Mouse (Mus musculus): ENCODE results near the gene Ybx1. TPM values are rescaled to one million over a fixed set of nuclear protein-coding genes. Genes with fewer than 3 reads are reported as not detected.

Ybx1 gene
- polyA plus RNA-seq, 1 experiment = 821 TPM

DNA sequence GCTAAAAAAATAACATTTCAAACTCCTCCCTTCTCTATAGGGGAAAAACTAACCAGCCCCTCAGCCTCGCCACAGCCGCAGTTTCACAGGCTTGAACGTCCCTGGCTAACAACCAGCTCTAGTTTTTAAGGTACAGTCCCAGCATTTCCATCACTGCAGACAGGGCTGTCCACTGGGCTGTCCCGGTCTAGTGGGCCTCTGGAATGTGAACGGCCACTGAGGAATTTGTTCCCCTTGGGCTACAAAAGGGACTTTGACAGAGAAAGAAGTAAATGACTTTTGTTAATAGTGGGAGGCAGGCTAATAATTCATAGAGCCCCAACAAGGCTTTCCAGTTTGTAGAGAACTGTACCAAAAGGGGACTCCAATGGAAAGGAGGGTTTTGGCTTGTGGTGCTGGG, 11.0 kb upstream of the Ybx1 start:
- Histone ChIP-seq H3K27me3 (ENCODE audit: control insufficient read depth, insufficient read depth, low read length) (no peaks in the 10 kb centered on the region), H3K27ac (ENCODE audit: control insufficient read depth, insufficient read depth, low read depth, low read length) (no peak overlapping the region), H3K4me1 (ENCODE audit: control insufficient read depth, insufficient read depth, low read length) (no peaks in the 10 kb centered on the region), H3K4me3 (ENCODE audit: control insufficient read depth, low read depth, low read length) (no peak overlapping the region), H3K36me3 (ENCODE audit: control insufficient read depth, insufficient read depth, low read length) (no peaks in the 10 kb centered on the region)
- TF ChIP-seq POLR2A (IDR thresholded peaks at IDR 0.05; ENCODE audit: control insufficient read depth, low read depth, low read length) (no peak), CTCF (IDR thresholded peaks at IDR 0.05; ENCODE audit: control insufficient read depth, insufficient read depth, insufficient replicate concordance, low read depth, low read length) (no peak)

DNA sequence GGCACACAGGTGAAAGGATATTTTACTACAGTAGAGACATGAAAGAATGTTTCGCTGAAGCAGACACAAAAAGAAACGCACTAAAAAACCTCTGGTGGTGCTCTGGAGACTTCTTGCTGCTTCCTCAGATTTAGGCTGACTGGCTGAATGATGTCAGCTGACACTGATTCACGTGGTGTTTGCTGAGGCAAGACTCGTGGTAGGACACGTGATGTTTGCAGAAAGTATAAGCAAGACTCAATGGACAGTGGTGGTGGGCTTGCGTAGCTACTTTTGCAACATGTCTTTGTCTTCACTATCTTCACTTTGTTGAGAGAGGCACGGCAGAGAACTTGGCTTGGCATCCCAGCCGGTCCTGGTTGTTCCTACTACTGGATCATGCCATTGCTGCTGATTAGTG, 8.9 kb upstream of the Ybx1 start:
- no peak overlapping the region for H3K27ac ChIP-seq (ENCODE audit: control insufficient read depth, insufficient read depth, low read depth, low read length)
- no peak overlapping the region for H3K4me3 ChIP-seq (ENCODE audit: control insufficient read depth, low read depth, low read length)
- no peaks in the 10 kb centered on the region for H3K27me3 ChIP-seq (ENCODE audit: control insufficient read depth, insufficient read depth, low read length)
- H3K4me1 ChIP-seq (ENCODE audit: control insufficient read depth, insufficient read depth, low read length) = no peaks in the 10 kb centered on the region
- TF ChIP-seq POLR2A (IDR thresholded peaks at IDR 0.05; ENCODE audit: control insufficient read depth, low read depth, low read length) = no peak
- TF ChIP-seq CTCF (IDR thresholded peaks at IDR 0.05; ENCODE audit: control insufficient read depth, insufficient read depth, insufficient replicate concordance, low read depth, low read length) = no peak
- H3K36me3 ChIP-seq (ENCODE audit: control insufficient read depth, insufficient read depth, low read length) = no peaks in the 10 kb centered on the region

DNA sequence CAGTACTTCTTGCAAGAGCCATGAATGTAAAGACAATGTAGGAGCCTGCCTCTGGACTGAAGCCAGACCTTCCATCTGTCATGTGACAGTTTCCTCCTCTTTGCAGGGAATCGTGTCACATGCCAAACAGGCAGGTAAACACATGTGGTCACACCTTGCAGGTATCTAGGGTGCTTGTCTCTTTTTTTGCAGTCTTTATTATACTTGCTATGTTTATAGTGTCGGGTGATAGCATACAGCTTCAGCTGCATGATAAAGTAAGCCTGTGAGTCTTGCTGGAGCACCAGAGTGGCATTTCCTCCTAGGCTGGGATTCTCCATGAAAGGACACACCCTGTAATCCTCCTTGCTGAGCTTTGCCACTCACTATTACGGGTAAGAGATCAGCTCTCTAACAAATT, 7.4 kb upstream of the Ybx1 start:
- H3K36me3 ChIP-seq (ENCODE audit: control insufficient read depth, insufficient read depth, low read length) = no peaks in the 10 kb centered on the region
- no peak overlapping the region for H3K27ac ChIP-seq (ENCODE audit: control insufficient read depth, insufficient read depth, low read depth, low read length)
- H3K4me3 ChIP-seq (ENCODE audit: control insufficient read depth, low read depth, low read length) = no peak overlapping the region
- TF ChIP-seq CTCF (IDR thresholded peaks at IDR 0.05; ENCODE audit: control insufficient read depth, insufficient read depth, insufficient replicate concordance, low read depth, low read length) = no peak
- TF ChIP-seq POLR2A (IDR thresholded peaks at IDR 0.05; ENCODE audit: control insufficient read depth, low read depth, low read length) = no peak
- no peaks in the 10 kb centered on the region for H3K4me1 ChIP-seq (ENCODE audit: control insufficient read depth, insufficient read depth, low read length)
- no peaks in the 10 kb centered on the region for H3K27me3 ChIP-seq (ENCODE audit: control insufficient read depth, insufficient read depth, low read length)

DNA sequence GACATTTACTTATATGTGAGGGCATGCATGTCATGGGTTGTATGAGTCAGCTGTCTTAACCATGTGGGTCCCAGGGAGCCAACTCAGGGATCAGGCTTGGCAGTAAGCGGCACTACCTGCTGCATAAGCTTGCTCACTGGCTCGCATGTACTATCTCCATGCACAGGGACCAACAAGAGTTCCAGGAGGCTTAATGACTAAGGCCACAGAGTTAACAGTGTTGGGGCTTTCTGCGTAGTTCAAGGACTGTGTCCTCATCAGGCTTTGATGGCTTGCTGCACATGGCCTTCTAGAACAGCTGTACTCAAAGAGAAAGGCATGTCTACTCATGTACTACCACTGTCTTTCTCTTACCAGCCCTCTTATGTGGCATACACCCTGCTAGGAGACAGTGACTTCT, 6.4 kb upstream of the Ybx1 start:
- Histone ChIP-seq H3K36me3 (ENCODE audit: control insufficient read depth, insufficient read depth, low read length) (no peaks in the 10 kb centered on the region), H3K27me3 (ENCODE audit: control insufficient read depth, insufficient read depth, low read length) (no peaks in the 10 kb centered on the region), H3K4me1 (ENCODE audit: control insufficient read depth, insufficient read depth, low read length) (peaks cover 3% of the 10 kb centered on the region), H3K27ac (ENCODE audit: control insufficient read depth, insufficient read depth, low read depth, low read length) (no peak overlapping the region), H3K4me3 (ENCODE audit: control insufficient read depth, low read depth, low read length) (no peak overlapping the region)
- no peak for TF ChIP-seq POLR2A (IDR thresholded peaks at IDR 0.05; ENCODE audit: control insufficient read depth, low read depth, low read length)
- no peak for TF ChIP-seq CTCF (IDR thresholded peaks at IDR 0.05; ENCODE audit: control insufficient read depth, insufficient read depth, insufficient replicate concordance, low read depth, low read length)

DNA sequence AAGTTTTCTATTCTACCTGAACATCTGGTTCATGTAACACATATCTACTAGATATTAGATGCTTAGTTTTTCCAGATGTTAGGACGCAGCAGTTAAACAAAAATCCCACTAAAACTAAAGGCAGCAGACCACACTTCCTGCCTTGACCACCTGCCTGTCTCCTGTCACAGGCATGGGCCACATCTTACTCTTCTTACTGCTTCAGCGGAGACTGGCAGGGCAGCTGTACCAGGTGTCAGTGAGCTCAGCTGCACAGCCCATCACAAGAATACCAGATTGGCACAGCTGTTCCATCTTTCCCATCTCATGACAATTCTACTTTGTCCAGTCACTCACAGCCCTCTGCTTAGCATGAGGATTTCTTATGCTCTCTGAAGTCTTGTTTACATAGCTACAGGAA, 3.0 kb upstream of the Ybx1 start:
- Histone ChIP-seq H3K27ac (ENCODE audit: control insufficient read depth, insufficient read depth, low read depth, low read length) (no peak overlapping the region), H3K36me3 (ENCODE audit: control insufficient read depth, insufficient read depth, low read length) (no peaks in the 10 kb centered on the region), H3K27me3 (ENCODE audit: control insufficient read depth, insufficient read depth, low read length) (no peaks in the 10 kb centered on the region), H3K4me3 (ENCODE audit: control insufficient read depth, low read depth, low read length) (no peak overlapping the region), H3K4me1 (ENCODE audit: control insufficient read depth, insufficient read depth, low read length) (peaks cover 11% of the 10 kb centered on the region)
- no peak for TF ChIP-seq CTCF (IDR thresholded peaks at IDR 0.05; ENCODE audit: control insufficient read depth, insufficient read depth, insufficient replicate concordance, low read depth, low read length)
- no peak for TF ChIP-seq POLR2A (IDR thresholded peaks at IDR 0.05; ENCODE audit: control insufficient read depth, low read depth, low read length)

DNA sequence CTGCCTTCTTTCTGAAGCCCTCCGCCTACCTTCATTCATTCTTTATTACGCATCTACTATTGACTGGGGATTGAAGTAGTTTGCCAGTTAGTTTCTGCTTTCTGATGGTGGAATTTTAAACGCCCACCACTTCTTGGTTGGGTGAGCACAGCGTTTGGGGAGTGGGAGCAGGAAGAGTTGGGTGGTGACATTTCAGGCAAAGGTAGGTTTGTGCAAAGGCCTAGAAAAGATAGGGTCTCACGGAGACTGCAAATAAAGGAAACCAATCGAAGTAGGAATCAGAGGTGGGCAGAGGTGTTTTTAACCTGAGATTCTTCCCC, 690 bp upstream of the Ybx1 start:
- no peaks in the 10 kb centered on the region for H3K27me3 ChIP-seq (ENCODE audit: control insufficient read depth, insufficient read depth, low read length)

DNA sequence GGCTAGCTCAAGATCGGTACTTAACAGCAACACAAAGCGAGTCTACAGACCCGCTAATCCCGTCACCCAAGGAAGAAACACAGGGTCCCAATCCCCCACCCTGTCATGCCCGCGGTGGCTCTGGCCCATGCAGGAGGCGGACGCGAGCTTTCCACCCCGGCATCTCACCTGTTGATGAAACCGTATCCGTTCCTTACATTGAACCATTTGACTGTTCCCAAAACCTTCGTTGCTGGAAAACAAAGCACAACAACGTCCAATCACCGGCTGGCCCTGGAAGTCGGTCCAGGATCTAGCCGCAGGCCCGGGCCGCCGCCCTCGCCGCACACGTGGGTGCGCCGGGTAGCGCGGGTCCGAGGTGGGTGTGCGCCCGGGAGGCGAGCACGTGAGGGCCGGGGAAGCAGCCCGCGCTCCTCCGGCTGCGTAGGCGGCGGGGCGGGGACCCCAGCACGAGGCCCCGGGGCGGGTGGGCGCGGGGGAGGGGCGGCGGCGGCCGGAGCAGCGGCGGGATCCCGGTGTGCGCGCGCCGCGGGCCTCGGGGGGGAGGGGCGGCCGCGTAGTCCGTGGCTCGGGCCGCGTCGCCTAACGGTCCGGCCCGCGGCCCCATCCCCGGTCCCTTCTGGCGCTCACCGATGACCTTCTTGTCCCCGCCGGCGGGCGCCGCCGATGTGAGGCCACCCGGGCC, 688 bp downstream of the Ybx1 start:
- no peaks in the 10 kb centered on the region for H3K27me3 ChIP-seq (ENCODE audit: control insufficient read depth, insufficient read depth, low read length)
- peak overlapping the region; percentile 89 for H3K27ac ChIP-seq (ENCODE audit: control insufficient read depth, insufficient read depth, low read depth, low read length)
- peaks cover 12% of the 10 kb centered on the region for H3K4me1 ChIP-seq (ENCODE audit: control insufficient read depth, insufficient read depth, low read length)
- TF ChIP-seq POLR2A (IDR thresholded peaks at IDR 0.05; ENCODE audit: control insufficient read depth, low read depth, low read length) (0 out of 2 replicates have a peak, but pooled peaks have one; percentile 9), CTCF (IDR thresholded peaks at IDR 0.05; ENCODE audit: control insufficient read depth, insufficient read depth, insufficient replicate concordance, low read depth, low read length) (no peak)
- peak overlapping the region; percentile 95 for H3K4me3 ChIP-seq (ENCODE audit: control insufficient read depth, low read depth, low read length)
- H3K36me3 ChIP-seq (ENCODE audit: control insufficient read depth, insufficient read depth, low read length) = peaks cover 1% of the 10 kb centered on the region; the same call in 1 of the 2 replicates

More for the DNA sequence above, 690 bp upstream of the Ybx1 start:
- Histone ChIP-seq H3K4me3 (ENCODE audit: control insufficient read depth, low read depth, low read length) (peak overlapping the region; percentile 95), H3K27ac (ENCODE audit: control insufficient read depth, insufficient read depth, low read depth, low read length) (peak overlapping the region; percentile 89; the same call in 1 of the 2 replicates), H3K4me1 (ENCODE audit: control insufficient read depth, insufficient read depth, low read length) (peaks cover 12% of the 10 kb centered on the region), H3K36me3 (ENCODE audit: control insufficient read depth, insufficient read depth, low read length) (no peaks in the 10 kb centered on the region)
- TF ChIP-seq POLR2A (IDR thresholded peaks at IDR 0.05; ENCODE audit: control insufficient read depth, low read depth, low read length) (no peak), CTCF (IDR thresholded peaks at IDR 0.05; ENCODE audit: control insufficient read depth, insufficient read depth, insufficient replicate concordance, low read depth, low read length) (no peak)
